Mouse (Mus musculus): ENCODE measurements around the gene Ccna2.

DNA sequence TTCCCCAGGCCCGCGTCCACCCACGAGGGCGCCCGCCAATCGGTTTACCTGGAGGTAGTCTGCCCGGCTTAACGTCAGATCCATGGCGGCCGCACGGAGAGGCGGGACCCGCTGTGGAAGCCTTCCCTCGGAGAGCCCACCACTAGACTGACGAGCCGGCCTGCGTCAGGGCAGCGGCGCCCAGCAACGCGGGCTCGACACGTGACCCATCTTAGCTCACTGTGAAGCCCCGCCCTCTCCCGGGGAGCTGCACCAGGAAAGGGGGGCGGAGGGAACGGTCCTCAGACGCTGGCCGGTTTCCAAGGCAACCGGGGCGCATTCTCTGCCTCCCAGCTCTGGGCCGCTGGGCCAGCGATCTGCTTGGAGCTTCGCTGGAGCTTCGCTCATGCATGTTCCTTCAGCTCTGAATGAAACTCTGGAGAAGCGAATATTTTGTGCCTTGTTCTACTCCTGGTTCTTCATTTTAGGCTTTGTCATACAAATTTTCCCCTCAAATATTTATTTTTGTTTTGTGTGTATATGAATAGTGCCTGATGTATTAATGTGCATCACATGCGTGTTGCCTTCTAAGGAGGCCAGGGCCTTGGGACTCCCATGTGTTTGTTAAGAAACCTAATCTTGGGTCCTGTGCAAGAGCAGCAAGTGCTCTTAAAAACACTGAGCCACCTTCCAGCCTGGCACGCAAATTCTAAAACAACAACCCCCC, 41.4 kb upstream of the Ccna2 start, which contains the start of gene Bbs7:
- TF ChIP-seq CTCF (IDR thresholded peaks at IDR 0.05), result no peak
- TF ChIP-seq EP300 (IDR thresholded peaks at IDR 0.05), result no peak

Measured in lung, postnatal 0 days (tissue).